Mouse (Mus musculus) neural tube, embryonic 14.5 days (tissue): Measurements from ENCODE around the gene Hmx1. TPM values are rescaled to one million over a fixed set of nuclear protein-coding genes. Genes with fewer than 3 reads are reported as not detected.

ENCODE experiments used
- ATAC-seq: fragments of 200-750 bp; cut with Nextera tagmentation; 2 replicates; pipeline ENCODE4 v1.8.0; 2017; ENCODE audit warnings: low read depth, mild to moderate bottlenecking, moderate TSS enrichment, moderate library complexity
- H3K27ac ChIP-seq: fragments of 300-500 bp; sonication (generic); 2 replicates; pipeline ENCODE4 v1.5.1; 2014; ENCODE audit warnings: low read depth, mild to moderate bottlenecking, control low read depth, low read length, moderate library complexity, mixed read lengths
- H3K27me3 ChIP-seq: fragments of 300-500 bp; sonication (generic); 2 replicates; pipeline ENCODE4 v1.6.1; 2014; ENCODE audit warnings: low read length; ENCODE audit not compliant: control insufficient read depth, insufficient read depth
- H3K36me3 ChIP-seq: fragments of 300-500 bp; sonication (generic); 2 replicates; pipeline ENCODE4 v1.6.1; 2014; ENCODE audit warnings: low read length, mixed read lengths; ENCODE audit not compliant: control insufficient read depth, insufficient read depth
- H3K4me1 ChIP-seq: fragments of 300-500 bp; sonication (generic); 2 replicates; pipeline ENCODE4 v1.6.1; 2014; ENCODE audit warnings: low read length; ENCODE audit not compliant: control insufficient read depth, insufficient read depth
- H3K4me2 ChIP-seq: fragments of 300-500 bp; sonication (generic); 2 replicates; pipeline ENCODE4 v1.6.1; 2014; ENCODE audit warnings: mild to moderate bottlenecking, low read depth, low read length, control low read depth
- H3K4me3 ChIP-seq: fragments of 300-500 bp; sonication (generic); 2 replicates; pipeline ENCODE4 v1.5.1; 2014; ENCODE audit warnings: low read depth, low read length, control low read depth, mixed read lengths
- H3K9ac ChIP-seq: fragments of 300-500 bp; sonication (generic); replicated peaks from 2 replicates; pipeline ENCODE4 v1.6.1; 2014; ENCODE audit warnings: low read depth, mild to moderate bottlenecking, control low read depth, low read length, mixed read lengths
- H3K9me3 ChIP-seq: fragments of 300-500 bp; sonication (generic); 2 replicates; pipeline ENCODE4 v1.6.1; 2016; ENCODE audit warnings: low read length; ENCODE audit not compliant: control insufficient read depth
- WGBS: fragments of 180-500 bp; shearing (Covaris S2); extraction: QIAGEN DNeasy Blood & Tissue Kit; methylation state at CpG from one replicate; pipeline ENCODE4 v1.1.7; 2014; 5-methylcytosine and 5-hydroxymethylcytosine counted together
- polyA plus RNA-seq: library from polyadenylated mRNA; unstranded; fragments of >200 nt; fragmentation: Nextera tagmentation; extraction: Ambion mirVana; gene quantifications from 2 replicates; pipeline ENCODE4 v1.2.1, GENCODE M21; 2014

Hmx1 gene
- polyA plus RNA-seq, 1 experiment from 2014 or later: 0.17 TPM

DNA sequence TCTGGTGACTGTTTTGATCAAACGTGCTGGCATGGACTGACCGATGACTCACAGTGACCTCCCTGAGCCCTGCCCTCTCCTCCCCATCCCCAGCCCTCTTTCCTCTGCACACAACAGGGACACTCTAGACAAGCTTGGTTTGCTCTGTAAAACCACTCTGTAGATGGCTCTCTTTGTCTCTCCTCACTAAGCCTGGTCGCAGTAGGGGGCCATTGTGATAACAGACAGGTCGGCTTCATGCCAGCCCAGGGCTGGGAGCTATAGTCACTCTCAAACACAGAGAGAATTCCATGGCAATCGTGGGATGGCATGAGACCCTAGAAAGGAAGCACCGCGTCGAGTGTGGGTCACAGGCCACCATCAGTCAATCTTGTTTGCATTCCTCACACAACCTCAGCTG, 51.6 kb downstream of the Hmx1 start:
- no peak overlapping the region for H3K4me3 ChIP-seq
- no peaks in the 10 kb centered on the region for H3K36me3 ChIP-seq
- H3K27ac ChIP-seq: no peak overlapping the region
- ATAC-seq: no peak
- H3K4me1 ChIP-seq: no peaks in the 10 kb centered on the region
- H3K4me2 ChIP-seq: no peak overlapping the region
- no peak overlapping the region for H3K9ac ChIP-seq
- no peaks in the 10 kb centered on the region for H3K9me3 ChIP-seq
- H3K27me3 ChIP-seq: no peaks in the 10 kb centered on the region
- WGBS: 55% methylated on average over 8 of the region's 8 CpGs

DNA sequence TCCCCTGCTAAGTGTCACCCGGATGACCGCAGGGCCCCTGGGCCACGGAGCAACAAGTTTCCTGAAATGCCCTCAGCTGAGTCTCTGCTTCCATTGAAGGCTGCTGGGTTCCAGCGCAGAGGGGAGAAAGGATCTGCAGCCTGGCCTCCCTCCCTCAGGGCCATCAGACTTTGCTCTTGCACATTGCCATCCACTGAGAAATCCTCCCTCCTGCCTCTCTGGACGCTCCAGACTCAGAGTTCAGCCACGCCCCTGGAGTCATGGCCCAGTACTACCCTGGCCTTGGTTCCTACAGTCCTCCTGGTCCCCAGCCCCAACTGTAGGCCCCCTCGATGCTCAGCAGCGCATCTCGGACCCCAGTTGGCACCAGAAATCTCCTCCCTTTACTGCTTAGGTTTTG, 52.5 kb downstream of the Hmx1 start:
- Histone ChIP-seq H3K9me3 (no peaks in the 10 kb centered on the region), H3K4me1 (no peaks in the 10 kb centered on the region), H3K4me2 (no peak overlapping the region), H3K4me3 (no peak overlapping the region), H3K27ac (no peak overlapping the region), H3K9ac (no peak overlapping the region), H3K27me3 (no peaks in the 10 kb centered on the region), H3K36me3 (no peaks in the 10 kb centered on the region)
- 79% methylated on average over 9 of the region's 9 CpGs for WGBS
- ATAC-seq: no peak

DNA sequence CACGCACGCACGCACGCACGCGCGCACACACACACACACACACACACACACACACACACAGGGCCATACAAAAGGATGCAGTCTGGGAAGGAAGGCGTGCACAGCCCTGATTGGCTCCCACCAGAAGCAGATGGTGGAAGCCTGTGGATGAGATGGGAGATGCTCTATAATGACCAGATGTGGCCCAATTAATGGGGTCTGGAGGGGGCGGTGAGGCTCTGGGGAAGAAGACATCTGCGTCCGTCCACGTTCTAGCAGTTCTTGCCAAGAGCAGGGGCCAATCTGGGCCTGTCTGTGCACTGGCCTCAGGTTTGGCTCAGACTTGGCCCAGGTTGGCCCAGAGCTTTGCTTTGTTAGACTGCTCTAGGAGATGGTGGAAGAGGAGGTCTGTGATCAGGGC, 55.8 kb downstream of the Hmx1 start:
- Histone ChIP-seq H3K4me3 (no peak overlapping the region), H3K9ac (no peak overlapping the region), H3K36me3 (no peaks in the 10 kb centered on the region), H3K9me3 (no peaks in the 10 kb centered on the region), H3K27me3 (no peaks in the 10 kb centered on the region), H3K4me2 (no peak overlapping the region), H3K4me1 (peaks cover 14% of the 10 kb centered on the region; the same call in 1 of the 2 replicates), H3K27ac (no peak overlapping the region)
- 65% methylated on average over 11 of the region's 12 CpGs for WGBS
- ATAC-seq: peak; percentile 29; the same call in 1 of the 2 replicates

DNA sequence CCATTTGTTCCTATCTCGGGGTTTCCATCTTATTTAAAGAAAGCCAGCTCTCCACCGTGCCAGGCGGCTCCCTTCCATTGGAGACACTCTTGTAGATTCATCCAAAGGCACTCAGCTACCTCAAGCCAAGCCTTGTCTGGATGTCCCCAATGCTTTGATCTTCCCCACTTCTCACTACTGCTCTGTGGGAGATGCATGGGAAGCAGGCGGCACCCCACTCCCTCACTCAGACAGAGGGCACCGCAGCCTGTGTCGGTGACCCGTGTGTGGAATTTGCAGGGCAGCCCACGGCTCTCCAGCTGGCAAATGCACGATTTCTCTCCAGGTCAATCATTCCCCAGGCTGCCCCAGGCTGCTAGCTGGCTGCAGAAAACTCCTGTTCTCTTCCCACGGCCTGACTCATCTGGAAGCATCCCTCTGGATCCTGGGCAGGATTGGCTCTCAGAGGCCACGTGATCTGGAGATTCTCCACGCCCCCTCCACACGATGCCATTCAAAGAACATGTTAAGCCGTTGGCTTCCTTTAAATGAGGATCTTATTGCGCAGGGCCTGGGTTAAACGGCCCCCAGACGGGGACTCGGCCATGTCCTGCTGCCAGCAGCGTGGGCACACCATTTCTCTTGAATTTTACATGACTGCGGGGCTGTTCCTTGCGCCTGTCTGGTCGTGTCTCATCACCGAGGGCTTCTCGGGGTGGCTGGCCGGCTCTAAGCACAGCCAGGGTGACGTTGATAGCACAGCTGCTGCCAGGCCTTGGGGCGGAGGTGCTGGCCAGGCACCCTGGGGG, 58.9 kb downstream of the Hmx1 start:
- ATAC-seq: peak; percentile 86
- no peaks in the 10 kb centered on the region for H3K36me3 ChIP-seq
- no peaks in the 10 kb centered on the region for H3K9me3 ChIP-seq
- WGBS: 17% methylated on average over 27 of the region's 27 CpGs
- H3K9ac ChIP-seq: peak overlapping the region; percentile 46
- peak overlapping the region; percentile 56 for H3K4me2 ChIP-seq
- peak overlapping the region; percentile 64; the same call in 1 of the 2 replicates for H3K27ac ChIP-seq
- H3K4me3 ChIP-seq: peak overlapping the region; percentile 21
- no peaks in the 10 kb centered on the region for H3K27me3 ChIP-seq
- peaks cover 15% of the 10 kb centered on the region; the same call in 1 of the 2 replicates for H3K4me1 ChIP-seq

Other genes starting within 250 kb of the Hmx1 start
- 0.99 and 1.2 TPM in 2 replicates for gene Adra2c, start 110.8 kb upstream of the Hmx1 start, polyA plus RNA-seq
- gene Cpz, start 136.6 kb downstream of the Hmx1 start, polyA plus RNA-seq: 2.5 TPM in 1 of 2 replicates, not detected in the other
- gene Trmt44, start 186.0 kb downstream of the Hmx1 start, polyA plus RNA-seq: 6.9 and 7.8 TPM in 2 replicates
- 16.1 and 18.5 TPM in 2 replicates for gene Acox3, start 193.9 kb downstream of the Hmx1 start, polyA plus RNA-seq